Mouse (Mus musculus) T-helper 2 cell (primary cell): Measurements from ENCODE around the gene Prdm1.

Experiments used
- in situ Hi-C: fragments of 300-600 bp; cut with MboI, MseI; formaldehyde crosslinking; loops from one replicate; pipeline ENCODE4 v1.15.1; 2025; ENCODE audit warnings: high pct_unique_total_duplicates

Prdm1 gene

GRCm38 (mm10) chr10:44492815-44493525 lies 35.3 kb downstream of the Prdm1 start:
- in situ Hi-C loops: no loop called here

GRCm38 (mm10) chr10:44490899-44491422 lies 37.3 kb downstream of the Prdm1 start:
- in situ Hi-C loops: no loop called here

GRCm38 (mm10) chr10:44487132-44487531 lies 41.2 kb downstream of the Prdm1 start:
- in situ Hi-C loops: no loop called here

GRCm38 (mm10) chr10:44484077-44484476 lies 44.2 kb downstream of the Prdm1 start:
- in situ Hi-C loops: no loop called here

GRCm38 (mm10) chr10:44483116-44483515 lies 45.2 kb downstream of the Prdm1 start:
- in situ Hi-C loops: no loop called here

- in situ Hi-C loops: no loop called here
Observed at GRCm38 (mm10) chr10:44481379-44481778, 46.9 kb downstream of the Prdm1 start.

- in situ Hi-C loops: no loop called here
Observed at GRCm38 (mm10) chr10:44479286-44479685, 49.0 kb downstream of the Prdm1 start.

- in situ Hi-C loops: no loop called here
Observed at GRCm38 (mm10) chr10:44478091-44478490, 50.2 kb downstream of the Prdm1 start.

- in situ Hi-C loops: no loop called here
Observed at GRCm38 (mm10) chr10:44477240-44477639, 51.1 kb downstream of the Prdm1 start.

- in situ Hi-C loops: no loop called here
Observed at GRCm38 (mm10) chr10:44476523-44476922, 51.8 kb downstream of the Prdm1 start.

- in situ Hi-C loops: no loop called here
Observed at GRCm38 (mm10) chr10:44475376-44475775, 52.9 kb downstream of the Prdm1 start.

GRCm38 (mm10) chr10:44474256-44474655 lies 54.0 kb downstream of the Prdm1 start:
- in situ Hi-C loops: no loop called here

GRCm38 (mm10) chr10:44465618-44466017 lies 62.7 kb downstream of the Prdm1 start:
- in situ Hi-C loops: loop anchor here (10.0 kb wide), 1 partner anchor 579 kb away; no protein-coding TSS in a partner anchor

- in situ Hi-C loops: loop anchor here (10.0 kb wide), 1 partner anchor 580 kb away; no protein-coding TSS in a partner anchor
Observed at GRCm38 (mm10) chr10:44464563-44464962, 63.7 kb downstream of the Prdm1 start.

GRCm38 (mm10) chr10:44463856-44464255 lies 64.4 kb downstream of the Prdm1 start:
- in situ Hi-C loops: loop anchor here (10.0 kb wide), 1 partner anchor 581 kb away; no protein-coding TSS in a partner anchor

- in situ Hi-C loops: loop anchor here (10.0 kb wide), 1 partner anchor 582 kb away; no protein-coding TSS in a partner anchor
Observed at GRCm38 (mm10) chr10:44462351-44462750, 66.0 kb downstream of the Prdm1 start.

GRCm38 (mm10) chr10:44461063-44461462 lies 67.2 kb downstream of the Prdm1 start:
- in situ Hi-C loops: loop anchor here (10.0 kb wide), 1 partner anchor 584 kb away; no protein-coding TSS in a partner anchor

GRCm38 (mm10) chr10:44460095-44460810 lies 68.0 kb downstream of the Prdm1 start:
- in situ Hi-C loops: loop anchor here (10.0 kb wide), 1 partner anchor 585 kb away; no protein-coding TSS in a partner anchor

- in situ Hi-C loops: loop anchor here (5.0 kb wide), 1 partner anchor 77 kb away; no protein-coding TSS in a partner anchor
Observed at GRCm38 (mm10) chr10:44459321-44460000, 68.8 kb downstream of the Prdm1 start.

- in situ Hi-C loops: loop anchor here (5.0 kb wide), 1 partner anchor 76 kb away; no protein-coding TSS in a partner anchor
Observed at GRCm38 (mm10) chr10:44458534-44459315, 69.6 kb downstream of the Prdm1 start.
